Mouse (Mus musculus): Measurements from ENCODE around the gene Rab1b. TPM values are rescaled to one million over a fixed set of nuclear protein-coding genes. Genes with fewer than 3 reads are reported as not detected.

The Rab1b gene
- polyA plus RNA-seq, 1 experiment from 2014 or later: 225 TPM

GRCm38 (mm10) chr19:5083961-5084833 lies 22.7 kb downstream of the Rab1b start:
- Histone ChIP-seq H3K4me3 (ENCODE audit: low read depth, low read length) (peak overlapping the region; percentile 49), H3K27ac (replicated peaks; ENCODE audit: low read depth, low read length) (no peak overlapping the region), H3K4me2 (ENCODE audit: low read depth, low read length) (peak overlapping the region; percentile 83; the same call in 1 of the 2 replicates), H3K36me3 (ENCODE audit: control insufficient read depth, insufficient read depth, low read length) (peaks cover under 1% of the 10 kb centered on the region; the same call in 1 of the 2 replicates), H3K4me1 (ENCODE audit: control insufficient read depth, insufficient read depth, low read length) (peaks cover 7% of the 10 kb centered on the region; the same call in 1 of the 2 replicates), H3K27me3 (replicated peaks; ENCODE audit: control insufficient read depth, insufficient read depth, low read length) (peaks cover 62% of the 10 kb centered on the region), H3K9ac (ENCODE audit: low read depth, low read length) (no peak overlapping the region; the same call in 1 of the 2 replicates), H3K9me3 (ENCODE audit: control insufficient read depth, low read length) (no peaks in the 10 kb centered on the region)
- WGBS: 59% methylated on average over 3 of the region's 3 CpGs
- ATAC-seq (ENCODE audit: low read depth) (no peak), DNase-seq (ENCODE audit: low spot score) (no peak)

- Histone ChIP-seq H3K36me3 (ENCODE audit: control insufficient read depth, insufficient read depth, low read length) (no peaks in the 10 kb centered on the region), H3K27ac (replicated peaks; ENCODE audit: low read depth, low read length) (no peak overlapping the region), H3K4me2 (ENCODE audit: low read depth, low read length) (no peak overlapping the region), H3K27me3 (replicated peaks; ENCODE audit: control insufficient read depth, insufficient read depth, low read length) (peaks cover 62% of the 10 kb centered on the region), H3K9me3 (ENCODE audit: control insufficient read depth, low read length) (no peaks in the 10 kb centered on the region), H3K4me1 (ENCODE audit: control insufficient read depth, insufficient read depth, low read length) (peaks cover 4% of the 10 kb centered on the region; the same call in 1 of the 2 replicates), H3K4me3 (ENCODE audit: low read depth, low read length) (no peak overlapping the region), H3K9ac (ENCODE audit: low read depth, low read length) (no peak overlapping the region)
- DNase-seq (ENCODE audit: low spot score) (no peak), ATAC-seq (ENCODE audit: low read depth) (no peak)
- WGBS: 70% methylated on average over 22 of the region's 24 CpGs
These were observed 24.3 kb downstream of the Rab1b start for GRCm38 (mm10) chr19:5082596-5082995.

- Histone ChIP-seq H3K9ac (ENCODE audit: low read depth, low read length) (no peak overlapping the region), H3K36me3 (ENCODE audit: control insufficient read depth, insufficient read depth, low read length) (no peaks in the 10 kb centered on the region), H3K9me3 (ENCODE audit: control insufficient read depth, low read length) (no peaks in the 10 kb centered on the region), H3K4me2 (ENCODE audit: low read depth, low read length) (no peak overlapping the region), H3K4me3 (ENCODE audit: low read depth, low read length) (no peak overlapping the region), H3K27me3 (replicated peaks; ENCODE audit: control insufficient read depth, insufficient read depth, low read length) (peaks cover 62% of the 10 kb centered on the region), H3K4me1 (ENCODE audit: control insufficient read depth, insufficient read depth, low read length) (no peaks in the 10 kb centered on the region), H3K27ac (replicated peaks; ENCODE audit: low read depth, low read length) (no peak overlapping the region)
- 72% methylated on average over 14 of the region's 18 CpGs for WGBS
- DNase-seq (ENCODE audit: low spot score) (no peak), ATAC-seq (ENCODE audit: low read depth) (no peak)
These were observed 24.9 kb downstream of the Rab1b start for GRCm38 (mm10) chr19:5082005-5082404.

- no peaks in the 10 kb centered on the region for H3K36me3 ChIP-seq (ENCODE audit: control insufficient read depth, insufficient read depth, low read length)
- no peak overlapping the region for H3K27ac ChIP-seq (replicated peaks; ENCODE audit: low read depth, low read length)
- H3K27me3 ChIP-seq (replicated peaks; ENCODE audit: control insufficient read depth, insufficient read depth, low read length): peaks cover 40% of the 10 kb centered on the region
- WGBS: 80% methylated on average over 1 of the region's 1 CpGs
- no peak overlapping the region for H3K4me2 ChIP-seq (ENCODE audit: low read depth, low read length)
- no peak for ATAC-seq (ENCODE audit: low read depth)
- H3K4me1 ChIP-seq (ENCODE audit: control insufficient read depth, insufficient read depth, low read length): no peaks in the 10 kb centered on the region
- no peak overlapping the region for H3K9ac ChIP-seq (ENCODE audit: low read depth, low read length)
- no peak for DNase-seq (ENCODE audit: low spot score)
- no peaks in the 10 kb centered on the region for H3K9me3 ChIP-seq (ENCODE audit: control insufficient read depth, low read length)
- H3K4me3 ChIP-seq (ENCODE audit: low read depth, low read length): no peak overlapping the region
These were observed 27.6 kb downstream of the Rab1b start for GRCm38 (mm10) chr19:5079279-5079678.

DNA sequence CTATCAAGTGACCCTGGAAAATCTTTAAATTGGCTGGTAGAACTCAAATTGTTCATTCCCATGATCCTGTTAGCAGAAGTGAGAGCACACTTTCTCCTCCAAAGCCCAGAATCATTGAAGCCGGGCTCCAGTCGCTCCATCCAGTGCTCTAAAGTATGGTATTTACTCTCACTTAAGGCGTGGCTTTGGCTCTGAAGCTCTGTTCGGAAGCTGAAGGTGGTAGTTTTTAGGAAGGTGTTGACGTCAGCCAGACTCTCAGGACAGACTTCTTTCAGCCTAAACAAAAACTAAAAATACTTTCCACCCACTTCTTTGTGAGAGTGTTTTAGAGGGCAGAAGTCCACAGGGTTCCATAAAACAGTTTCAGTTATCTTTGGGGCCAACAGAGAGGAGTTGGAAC lies 33.4 kb downstream of the Rab1b start:
- H3K4me3 ChIP-seq (ENCODE audit: low read depth, low read length): 0 out of 2 replicates have a peak overlapping the region, but pooled peaks have one; percentile 60
- ATAC-seq (ENCODE audit: low read depth) (no peak), DNase-seq (ENCODE audit: low spot score) (no peak)
- H3K36me3 ChIP-seq (ENCODE audit: control insufficient read depth, insufficient read depth, low read length): no peaks in the 10 kb centered on the region
- H3K4me1 ChIP-seq (ENCODE audit: control insufficient read depth, insufficient read depth, low read length): peaks cover 28% of the 10 kb centered on the region
- no peak overlapping the region for H3K27ac ChIP-seq (replicated peaks; ENCODE audit: low read depth, low read length)
- WGBS: 40% methylated on average over 5 of the region's 5 CpGs
- H3K27me3 ChIP-seq (replicated peaks; ENCODE audit: control insufficient read depth, insufficient read depth, low read length): no peaks in the 10 kb centered on the region; the same call in 1 of the 2 replicates
- H3K4me2 ChIP-seq (ENCODE audit: low read depth, low read length): peak overlapping the region; percentile 77; the same call in 1 of the 2 replicates
- no peak overlapping the region for H3K9ac ChIP-seq (ENCODE audit: low read depth, low read length)
- no peaks in the 10 kb centered on the region for H3K9me3 ChIP-seq (ENCODE audit: control insufficient read depth, low read length)

DNA sequence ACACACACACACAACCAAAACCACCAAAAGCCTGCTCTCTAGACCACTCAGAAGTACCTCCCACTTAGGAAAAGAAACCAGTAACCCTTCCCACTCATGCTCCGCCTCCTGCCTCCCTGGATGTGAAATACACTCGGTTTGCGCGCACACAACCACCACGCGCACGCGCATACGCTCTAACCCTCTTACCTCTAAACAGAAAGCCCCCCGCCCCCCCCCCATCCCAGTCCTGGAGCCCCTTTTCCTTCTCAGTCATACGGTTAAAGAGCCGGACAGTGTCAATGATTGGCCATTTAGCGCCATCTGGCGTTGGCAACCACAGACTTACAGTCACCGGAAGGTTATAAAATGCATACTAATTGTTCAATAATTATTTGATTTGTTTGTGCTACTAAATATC lies 33.8 kb downstream of the Rab1b start:
- ATAC-seq (ENCODE audit: low read depth): peak; percentile 19; the same call in 1 of the 2 replicates
- under 1% methylated on average over 15 of the region's 15 CpGs for WGBS
- Histone ChIP-seq H3K36me3 (ENCODE audit: control insufficient read depth, insufficient read depth, low read length) (no peaks in the 10 kb centered on the region), H3K9ac (ENCODE audit: low read depth, low read length) (0 out of 2 replicates have a peak overlapping the region, but pooled peaks have one; percentile 41), H3K27ac (replicated peaks; ENCODE audit: low read depth, low read length) (peak overlapping the region; percentile 96), H3K4me2 (ENCODE audit: low read depth, low read length) (peak overlapping the region; percentile 77), H3K9me3 (ENCODE audit: control insufficient read depth, low read length) (no peaks in the 10 kb centered on the region), H3K4me3 (ENCODE audit: low read depth, low read length) (peak overlapping the region; percentile 60), H3K4me1 (ENCODE audit: control insufficient read depth, insufficient read depth, low read length) (peaks cover 28% of the 10 kb centered on the region), H3K27me3 (replicated peaks; ENCODE audit: control insufficient read depth, insufficient read depth, low read length) (no peaks in the 10 kb centered on the region; the same call in 1 of the 2 replicates)
- DNase-seq (ENCODE audit: low spot score): peak; percentile 91

DNA sequence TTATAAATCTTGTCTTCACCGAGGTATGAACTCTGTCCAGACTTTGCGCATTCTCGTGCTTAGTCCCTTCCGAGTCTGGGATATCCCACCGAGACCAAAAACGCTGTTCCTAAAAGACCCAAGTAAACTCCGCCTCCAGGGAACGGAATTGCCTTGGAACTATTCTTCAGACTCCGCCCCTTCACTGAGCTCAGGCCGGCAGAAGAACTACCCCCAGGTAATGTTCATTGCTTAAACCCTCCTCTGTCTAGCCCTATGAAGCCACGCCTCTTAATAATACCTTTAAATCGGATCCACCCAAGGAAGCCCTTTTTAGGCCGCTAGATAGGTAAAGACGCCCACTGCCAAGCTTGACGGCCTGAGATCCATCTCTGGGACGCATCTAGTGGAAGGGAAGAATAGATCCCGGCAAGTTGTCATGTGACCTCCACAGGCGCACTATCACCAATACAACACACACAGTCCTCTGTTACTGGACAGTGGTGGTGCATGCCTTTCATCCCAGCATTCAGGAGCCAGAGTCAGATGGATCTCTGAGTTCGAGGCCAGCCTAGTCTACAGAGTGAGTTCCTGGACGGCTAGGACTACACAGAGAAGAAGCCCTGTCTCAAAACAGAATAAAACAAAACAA lies 34.4 kb downstream of the Rab1b start:
- Histone ChIP-seq H3K27me3 (replicated peaks; ENCODE audit: control insufficient read depth, insufficient read depth, low read length) (no peaks in the 10 kb centered on the region; the same call in 1 of the 2 replicates), H3K27ac (replicated peaks; ENCODE audit: low read depth, low read length) (peak overlapping the region; percentile 96), H3K4me1 (ENCODE audit: control insufficient read depth, insufficient read depth, low read length) (peaks cover 31% of the 10 kb centered on the region), H3K9ac (ENCODE audit: low read depth, low read length) (peak overlapping the region; percentile 41; the same call in 1 of the 2 replicates), H3K4me2 (ENCODE audit: low read depth, low read length) (peak overlapping the region; percentile 77), H3K4me3 (ENCODE audit: low read depth, low read length) (peak overlapping the region; percentile 60), H3K9me3 (ENCODE audit: control insufficient read depth, low read length) (no peaks in the 10 kb centered on the region), H3K36me3 (ENCODE audit: control insufficient read depth, insufficient read depth, low read length) (no peaks in the 10 kb centered on the region)
- ATAC-seq (ENCODE audit: low read depth) (peak; percentile 4; the same call in 1 of the 2 replicates), DNase-seq (ENCODE audit: low spot score) (peak; percentile 87)
- 2% methylated on average over 20 of the region's 20 CpGs for WGBS

DNA sequence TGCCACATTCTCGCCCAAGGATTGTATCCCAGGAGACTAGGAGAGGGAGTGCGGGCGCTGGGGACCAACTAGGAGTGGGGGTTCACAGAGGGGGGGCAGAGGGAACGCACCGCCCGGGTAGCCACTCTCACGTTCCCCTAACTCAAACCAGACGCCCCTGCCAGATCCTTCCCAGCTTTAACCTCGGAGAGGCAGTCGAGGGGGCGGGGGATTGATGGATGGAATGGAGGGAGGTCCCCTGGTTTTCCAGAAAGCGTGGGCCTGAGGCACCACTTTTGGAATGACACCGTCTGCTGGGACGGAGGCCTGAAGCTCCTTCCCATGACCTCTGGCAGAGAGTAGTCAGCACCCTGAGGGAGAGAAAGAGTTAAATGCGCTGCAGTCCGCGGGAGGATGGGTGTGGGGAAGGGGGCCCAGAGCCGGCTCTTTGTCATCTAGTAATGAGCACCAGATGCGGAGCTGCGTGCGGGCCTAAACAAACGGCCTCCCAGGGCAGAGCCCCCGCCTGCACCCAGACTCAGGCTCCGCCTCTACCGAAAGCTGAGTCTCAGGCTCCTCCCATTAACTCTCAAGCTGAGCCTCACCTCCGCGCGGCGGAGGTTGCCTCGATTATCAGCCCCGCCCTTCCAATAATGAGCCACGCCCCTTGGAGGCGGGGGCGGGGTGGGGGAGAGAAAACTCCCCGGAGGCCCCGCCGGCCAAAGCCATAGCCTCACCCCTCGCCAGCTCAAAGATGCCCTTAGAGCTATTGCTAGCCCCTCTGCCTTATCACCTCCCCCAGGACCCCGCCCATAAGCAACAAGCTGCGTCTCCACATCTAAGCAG lies 35.1 kb downstream of the Rab1b start:
- Histone ChIP-seq H3K27me3 (replicated peaks; ENCODE audit: control insufficient read depth, insufficient read depth, low read length) (no peaks in the 10 kb centered on the region; the same call in 1 of the 2 replicates), H3K9me3 (ENCODE audit: control insufficient read depth, low read length) (no peaks in the 10 kb centered on the region), H3K9ac (ENCODE audit: low read depth, low read length) (peak overlapping the region; percentile 83), H3K4me3 (ENCODE audit: low read depth, low read length) (peak overlapping the region; percentile 60), H3K4me2 (ENCODE audit: low read depth, low read length) (peak overlapping the region; percentile 77), H3K4me1 (ENCODE audit: control insufficient read depth, insufficient read depth, low read length) (peaks cover 39% of the 10 kb centered on the region), H3K27ac (replicated peaks; ENCODE audit: low read depth, low read length) (peak overlapping the region; percentile 96), H3K36me3 (ENCODE audit: control insufficient read depth, insufficient read depth, low read length) (no peaks in the 10 kb centered on the region)
- WGBS: 0% methylated on average over 21 of the region's 40 CpGs
- DNase-seq (ENCODE audit: low spot score): peak; percentile 98
- peak; percentile 91 for ATAC-seq (ENCODE audit: low read depth)
